Mouse (Mus musculus) olfactory bulb, adult 2 months (tissue): ENCODE data around the gene Bsnd.

Experiments used
- CTCF ChIP-seq: fragments of 200-500 bp; IDR thresholded peaks from 2 replicates; pipeline ENCODE4 v1.5.1; 2012; ENCODE audit warnings: low read depth, mild to moderate bottlenecking, low read length, moderate library complexity; ENCODE audit not compliant: insufficient read depth
- POLR2A ChIP-seq: fragments of 200-500 bp; IDR thresholded peaks from 2 replicates; pipeline ENCODE4 v1.6.1; 2012; ENCODE audit warnings: mild to moderate bottlenecking, low read depth, low read length, moderate library complexity; ENCODE audit not compliant: insufficient read depth

DNA sequence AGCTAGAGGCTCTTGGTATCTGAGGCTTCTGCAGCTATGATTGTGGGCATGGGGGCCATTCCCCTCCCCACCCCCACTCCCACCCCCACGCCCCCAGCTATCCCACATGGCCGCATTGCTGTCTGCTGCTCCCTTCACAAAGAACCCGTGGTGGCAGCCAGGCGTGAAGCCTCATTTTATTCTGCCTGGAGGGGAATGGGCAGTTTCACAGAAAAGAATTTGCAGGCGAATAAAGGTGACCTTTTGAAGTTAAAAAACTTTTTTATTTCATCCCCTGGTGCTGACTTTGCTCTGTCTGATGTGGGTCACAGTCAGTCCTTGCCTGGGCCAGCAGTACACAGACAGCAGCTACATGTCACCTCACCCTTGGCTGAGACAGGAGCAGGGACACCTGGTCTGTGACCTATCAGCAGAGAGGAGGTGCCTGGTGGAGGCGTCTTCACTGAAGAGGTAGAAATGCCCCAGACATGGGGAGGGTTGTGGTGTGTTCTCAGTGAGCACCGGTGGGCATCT is 8.8 kb downstream of the Bsnd start:
- TF ChIP-seq CTCF, result no peak
- no peak for TF ChIP-seq POLR2A
